Mouse (Mus musculus): ENCODE measurements at regions not wholly inside any gene's neighbourhood (a gene's known extent, or its start where the extent isn't known, plus 50 kb on each side); places are given as distances from the start of the nearest gene placed in this dataset.
"Not testable (repeated sequence)": the region's sequence is repeated elsewhere in the genome, so short reads cannot be mapped to it uniquely, and the experiment has no call there.

GRCm38 (mm10) chr17:4868861-4869260 lies 125.3 kb upstream of the Arid1b start:
- DNase-seq (ENCODE audit: low read depth, low spot score), result no peak

- no peak for DNase-seq (ENCODE audit: low read depth, low spot score)
These were observed 122.9 kb upstream of the Arid1b start for GRCm38 (mm10) chr17:4871267-4871666.

GRCm38 (mm10) chr17:4874459-4874858 lies 119.7 kb upstream of the Arid1b start:
- DNase-seq (ENCODE audit: low read depth, low spot score), result no peak

GRCm38 (mm10) chr17:4875086-4876046 lies 118.8 kb upstream of the Arid1b start:
- DNase-seq (ENCODE audit: low read depth, low spot score), result no peak

GRCm38 (mm10) chr17:4876431-4876830 lies 117.7 kb upstream of the Arid1b start:
- DNase-seq (ENCODE audit: low read depth, low spot score), result no peak

- DNase-seq (ENCODE audit: low read depth, low spot score), result no peak
These were observed 112.7 kb upstream of the Arid1b start for GRCm38 (mm10) chr17:4881473-4881872.

GRCm38 (mm10) chr17:4884083-4884482 lies 110.0 kb upstream of the Arid1b start:
- DNase-seq (ENCODE audit: low read depth, low spot score), result no peak

GRCm38 (mm10) chr17:4884761-4885160 lies 109.4 kb upstream of the Arid1b start:
- no peak for DNase-seq (ENCODE audit: low read depth, low spot score)

GRCm38 (mm10) chr17:4887331-4887730 lies 106.8 kb upstream of the Arid1b start:
- DNase-seq (ENCODE audit: low read depth, low spot score), result not testable (repeated sequence)

- no peak for DNase-seq (ENCODE audit: low read depth, low spot score)
These were observed 104.6 kb upstream of the Arid1b start for GRCm38 (mm10) chr17:4889577-4889976.

- no peak for DNase-seq (ENCODE audit: low read depth, low spot score)
These were observed 104.0 kb upstream of the Arid1b start for GRCm38 (mm10) chr17:4890131-4890530.

- DNase-seq (ENCODE audit: low read depth, low spot score), result no peak
These were observed 102.6 kb upstream of the Arid1b start for GRCm38 (mm10) chr17:4891576-4891975.

- not testable (repeated sequence) for DNase-seq (ENCODE audit: low read depth, low spot score)
These were observed 99.3 kb upstream of the Arid1b start for GRCm38 (mm10) chr17:4894756-4895330.

GRCm38 (mm10) chr17:4903129-4903528 lies 91.0 kb upstream of the Arid1b start:
- no peak for DNase-seq (ENCODE audit: low read depth, low spot score)

GRCm38 (mm10) chr17:4906504-4906903 lies 87.6 kb upstream of the Arid1b start:
- no peak for DNase-seq (ENCODE audit: low read depth, low spot score)

- DNase-seq (ENCODE audit: low read depth, low spot score), result peak; percentile 46
These were observed 86.9 kb upstream of the Arid1b start for GRCm38 (mm10) chr17:4907181-4907752.

- peak; percentile 86 for DNase-seq (ENCODE audit: low read depth, low spot score)
These were observed 86.1 kb upstream of the Arid1b start for GRCm38 (mm10) chr17:4907841-4908571.

- no peak for DNase-seq (ENCODE audit: low read depth, low spot score)
These were observed 85.6 kb upstream of the Arid1b start for GRCm38 (mm10) chr17:4908572-4908965.

- DNase-seq (ENCODE audit: low read depth, low spot score), result no peak
These were observed 84.0 kb upstream of the Arid1b start for GRCm38 (mm10) chr17:4910182-4910581.

GRCm38 (mm10) chr17:4913001-4913400 lies 81.1 kb upstream of the Arid1b start:
- no peak for DNase-seq (ENCODE audit: low read depth, low spot score)

- DNase-seq (ENCODE audit: low read depth, low spot score), result no peak
These were observed 74.2 kb upstream of the Arid1b start for GRCm38 (mm10) chr17:4919866-4920495.

Measured in embryo, embryonic 11.5 days (tissue).